Mouse (Mus musculus): ENCODE measurements around the gene Serpine3. TPM values are rescaled to one million over a fixed set of nuclear protein-coding genes. Genes with fewer than 3 reads are reported as not detected.

Serpine3 gene
- not detected in 2 replicates for polyA plus RNA-seq (2012; ENCODE audit: low replicate concordance)

GRCm38 (mm10) chr14:62663367-62663766 is at the start of gene Serpine3:
Serpine3 (plus strand) TSS chr14:62663667.

Other genes starting within 250 kb of the Serpine3 start
- gene Gucy1b2, start 207.4 kb upstream of the Serpine3 start, polyA plus RNA-seq (2012; ENCODE audit: low replicate concordance), result not detected in 2 replicates
- 0.27 and 0.40 TPM in 2 replicates for gene Fam124a, start 107.9 kb upstream of the Serpine3 start, polyA plus RNA-seq (2012; ENCODE audit: low replicate concordance)
- gene Gm4131, start 96.7 kb upstream of the Serpine3 start, polyA plus RNA-seq (2012; ENCODE audit: low replicate concordance), result not detected in 2 replicates
- 28.6 and 32.6 TPM in 2 replicates for gene Ints6, start 97.5 kb downstream of the Serpine3 start, polyA plus RNA-seq (2012; ENCODE audit: low replicate concordance)
- gene Wdfy2, start 174.0 kb downstream of the Serpine3 start, polyA plus RNA-seq (2012; ENCODE audit: low replicate concordance), result 2.7 and 3.4 TPM in 2 replicates